8 mouse cellular contexts compared by ENCODE assay signal in the genomic region with DNA sequence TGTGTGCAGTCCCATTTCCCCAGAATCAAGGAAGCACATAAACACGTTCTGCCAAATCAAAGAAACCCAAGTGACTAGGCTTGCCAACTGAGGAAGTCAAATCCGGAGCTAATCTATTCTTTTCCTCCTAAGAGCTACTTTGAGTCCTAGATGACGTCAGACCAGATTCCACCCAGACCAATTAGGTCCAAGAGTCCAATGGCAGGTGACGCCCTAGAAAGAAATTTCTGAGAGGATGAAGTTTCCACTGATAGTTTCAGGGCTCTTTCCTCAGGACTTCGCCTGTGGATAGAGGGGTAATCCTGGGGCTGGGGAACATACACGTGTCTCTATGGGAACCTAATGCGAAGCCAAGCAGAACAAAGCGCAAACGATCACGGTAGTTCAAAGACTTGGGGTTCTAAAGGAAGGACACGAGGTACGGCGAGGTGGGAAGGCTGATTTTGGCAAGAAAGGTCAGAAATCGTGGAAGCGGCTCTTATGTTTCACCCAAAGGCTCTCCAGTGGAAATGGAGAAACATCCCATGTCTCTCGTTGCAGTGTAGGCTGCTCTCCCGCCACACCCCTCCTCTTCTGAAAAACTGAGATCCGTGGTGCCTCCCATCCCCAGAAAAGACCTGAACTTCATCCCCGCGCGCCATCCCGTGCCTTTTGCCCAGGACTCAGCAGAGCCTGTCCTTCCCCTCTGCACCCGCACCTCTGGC. TPM values are rescaled to one million over a fixed set of nuclear protein-coding genes. Genes with fewer than 3 reads are reported as not detected.
DNase-seq lines count a peak whose midpoint lies in the region; ATAC-seq lines count a peak whose summit lies in the region.

No protein-coding gene starts in this region.

- DNase-seq in cerebellum, adult 9-10 months: peak; percentile 69
- no peak for DNase-seq in cerebellum, adult 18-20 months
- peak; percentile 30 for DNase-seq in T-cell, adult 2 months (ENCODE audit: low spot score)
- peak; percentile 79 for DNase-seq in induced T-regulatory cell, adult 2 months (ENCODE audit: low read depth)
- peak; percentile 50 for DNase-seq in retina, postnatal 1 day
- DNase-seq in spleen, postnatal 14 days (ENCODE audit: low spot score in 2 of 2): no peak

- H3K9me3 ChIP-seq in forebrain, embryonic 16.5 days (ENCODE audit: control insufficient read depth, low read length): no peaks in the 10 kb centered on the region
- H3K9me3 ChIP-seq in liver, embryonic 15.5 days (replicated peaks): no peaks in the 10 kb centered on the region

- H3K4me2 ChIP-seq in forebrain, embryonic 16.5 days (ENCODE audit: low read length): peak overlapping the region; percentile 80
- peak overlapping the region; percentile 95 for H3K4me2 ChIP-seq in liver, embryonic 15.5 days

- ATAC-seq in forebrain, embryonic 16.5 days: no peak; the same call in 1 of the 2 replicates
- no peak for ATAC-seq in liver, embryonic 15.5 days (ENCODE audit: insufficient read depth)

- H3K36me3 ChIP-seq in forebrain, embryonic 16.5 days (ENCODE audit: control insufficient read depth, insufficient read depth): peaks cover 7% of the 10 kb centered on the region
- peaks cover 22% of the 10 kb centered on the region for H3K36me3 ChIP-seq in liver, embryonic 15.5 days (replicated peaks)

- H3K4me1 ChIP-seq in forebrain, embryonic 16.5 days (replicated peaks; ENCODE audit: control insufficient read depth, insufficient read depth, low read length): peaks cover 26% of the 10 kb centered on the region
- H3K4me1 ChIP-seq in liver, embryonic 15.5 days (replicated peaks): peaks cover 45% of the 10 kb centered on the region

- peak overlapping the region; percentile 69 for H3K4me3 ChIP-seq in forebrain, embryonic 16.5 days (replicated peaks; ENCODE audit: low read length)
- H3K4me3 ChIP-seq in liver, embryonic 15.5 days (replicated peaks): peak overlapping the region; percentile 86

- under 1% methylated on average over 23 of the region's 23 CpGs for WGBS in forebrain, embryonic 16.5 days
- 1% methylated on average over 23 of the region's 23 CpGs for WGBS in liver, embryonic 15.5 days (ENCODE audit: insufficient replicate concordance)

- H3K27me3 ChIP-seq in forebrain, embryonic 16.5 days (replicated peaks; ENCODE audit: control insufficient read depth, insufficient read depth, low read length): no peaks in the 10 kb centered on the region
- no peaks in the 10 kb centered on the region for H3K27me3 ChIP-seq in liver, embryonic 15.5 days

- peak overlapping the region; percentile 91 for H3K27ac ChIP-seq in forebrain, embryonic 16.5 days (ENCODE audit: low read length)
- H3K27ac ChIP-seq in liver, embryonic 15.5 days (replicated peaks): peak overlapping the region; percentile 90

- H3K9ac ChIP-seq in forebrain, embryonic 16.5 days (replicated peaks; ENCODE audit: low read depth, low read length): peak overlapping the region; percentile 80
- H3K9ac ChIP-seq in liver, embryonic 15.5 days: peak overlapping the region; percentile 67

RNA-seq across cellular contexts. Expression of a gene that starts 0.6 kb away (rescaled TPM):
- 71.5 and 71.8 TPM in 2 replicates for polyA plus RNA-seq in forebrain, embryonic 16.5 days (2015; fragmentation: Nextera tagmentation; extraction: Ambion mirVana)
- polyA plus RNA-seq in liver, embryonic 15.5 days (2015; fragmentation: Nextera tagmentation; extraction: Ambion mirVana): 14.9 and 17.1 TPM in 2 replicates

RNA-seq across cellular contexts. Expression of a gene that starts 0.6 kb away (rescaled TPM):
- 111 and 117 TPM in 2 replicates for polyA plus RNA-seq in forebrain, embryonic 16.5 days (2015; fragmentation: Nextera tagmentation; extraction: Ambion mirVana)
- 57.7 and 66.1 TPM in 2 replicates for polyA plus RNA-seq in liver, embryonic 15.5 days (2015; fragmentation: Nextera tagmentation; extraction: Ambion mirVana)

RNA-seq across cellular contexts. Expression of a gene that starts 15.0 kb away (rescaled TPM):
- 31.1 and 34.9 TPM in 2 replicates for polyA plus RNA-seq in forebrain, embryonic 16.5 days (2015; fragmentation: Nextera tagmentation; extraction: Ambion mirVana)
- 101 and 112 TPM in 2 replicates for polyA plus RNA-seq in liver, embryonic 15.5 days (2015; fragmentation: Nextera tagmentation; extraction: Ambion mirVana)

RNA-seq across cellular contexts. Expression of a gene that starts 23.5 kb away (rescaled TPM):
- 209 and 214 TPM in 2 replicates for polyA plus RNA-seq in forebrain, embryonic 16.5 days (2015; fragmentation: Nextera tagmentation; extraction: Ambion mirVana)
- 61.4 and 66.3 TPM in 2 replicates for polyA plus RNA-seq in liver, embryonic 15.5 days (2015; fragmentation: Nextera tagmentation; extraction: Ambion mirVana)

RNA-seq across cellular contexts. Expression of a gene that starts 23.6 kb away (rescaled TPM):
- polyA plus RNA-seq in forebrain, embryonic 16.5 days (2015; fragmentation: Nextera tagmentation; extraction: Ambion mirVana): 78.8 and 86.3 TPM in 2 replicates
- 20.0 and 20.4 TPM in 2 replicates for polyA plus RNA-seq in liver, embryonic 15.5 days (2015; fragmentation: Nextera tagmentation; extraction: Ambion mirVana)

Comparison
In these comparisons a context has a peak if more than half of its experiments do, and no peak if none do; other contexts are left out.
1. DNase-seq: peak in cerebellum, adult 9-10 months (single experiment), T-cell, adult 2 months (single experiment), induced T-regulatory cell, adult 2 months (single experiment) and retina, postnatal 1 day (single experiment); none in cerebellum, adult 18-20 months (0 of 2) and spleen, postnatal 14 days (0 of 2).